Mouse (Mus musculus): Measurements from ENCODE around the gene Senp3. TPM values are rescaled to one million over a fixed set of nuclear protein-coding genes. Genes with fewer than 3 reads are reported as not detected.
A peak's percentile ranks its signal among the peaks of the same experiment; 100 is the strongest.
"Not testable (repeated sequence)": the region's sequence is repeated elsewhere in the genome, so short reads cannot be mapped to it uniquely, and the experiment has no call there.

Gene Senp3
- polyA plus RNA-seq, 1 experiment from 2014 or later, result 97.8 TPM

DNA sequence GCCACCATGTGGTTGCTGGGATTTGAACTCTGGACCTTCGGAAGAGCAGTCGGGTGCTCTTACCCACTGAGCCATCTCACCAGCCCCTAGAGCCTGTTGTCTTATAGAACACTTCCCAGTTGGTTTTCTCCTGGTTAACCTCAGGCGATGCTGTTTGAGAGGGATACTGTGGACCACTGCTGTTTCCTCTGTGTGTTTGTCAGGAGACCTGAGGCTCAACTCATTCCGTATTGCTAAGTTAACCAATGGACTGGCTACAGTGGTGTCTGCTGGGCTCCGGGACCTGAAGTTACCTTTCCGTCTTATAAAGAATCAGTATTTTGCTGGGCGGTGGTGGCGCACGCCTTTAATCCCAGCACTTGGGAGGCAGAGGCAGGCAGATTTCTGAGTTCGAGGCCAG lies 21.0 kb upstream of the Senp3 start:
- not testable (repeated sequence) for H3K9ac ChIP-seq; H3K4me2 ChIP-seq (replicated peaks); H3K9me3 ChIP-seq; H3K4me1 ChIP-seq; H3K36me3 ChIP-seq; ATAC-seq (ENCODE audit: low FRiP score, low read depth); H3K4me3 ChIP-seq; H3K27ac ChIP-seq; H3K27me3 ChIP-seq (replicated peaks)
- WGBS, result 93% methylated on average over 10 of the region's 10 CpGs

DNA sequence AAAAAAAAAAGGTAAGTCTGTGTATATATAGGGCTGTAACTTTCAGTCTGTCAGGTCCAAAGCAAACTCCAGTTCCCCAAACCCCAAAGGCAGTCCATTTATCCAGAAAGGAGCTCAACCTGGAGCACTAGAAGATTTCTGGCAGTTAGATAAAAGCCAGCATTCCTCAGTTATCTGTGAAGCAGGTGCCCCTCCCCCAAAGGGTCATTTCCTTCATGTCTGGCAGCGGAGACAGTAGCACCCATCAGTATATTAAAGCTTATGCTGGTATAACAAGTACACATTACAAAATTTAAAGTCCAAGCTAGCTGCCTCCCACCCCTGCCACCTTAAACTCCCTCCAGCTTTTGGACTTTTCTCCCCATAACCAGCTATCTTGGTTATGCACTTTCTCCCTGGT lies 17.7 kb upstream of the Senp3 start:
- no peak overlapping the region for H3K27ac ChIP-seq
- ATAC-seq (ENCODE audit: low FRiP score, low read depth), result no peak
- WGBS, result 76% methylated on average over 1 of the region's 1 CpGs

GRCm38 (mm10) chr11:69698574-69698973 lies 16.7 kb upstream of the Senp3 start:
- no peak overlapping the region for H3K4me3 ChIP-seq
- no peak for ATAC-seq (ENCODE audit: low FRiP score, low read depth)

More for the DNA sequence above, 17.7 kb upstream of the Senp3 start:
- Histone ChIP-seq H3K9me3 (no peaks in the 10 kb centered on the region), H3K27me3 (replicated peaks) (0 out of 2 replicates have a peak, but pooled peaks cover 2% of the 10 kb centered on the region), H3K36me3 (no peaks in the 10 kb centered on the region), H3K9ac (no peak overlapping the region), H3K4me1 (peaks cover 13% of the 10 kb centered on the region), H3K4me3 (no peak overlapping the region), H3K4me2 (replicated peaks) (no peak overlapping the region)

GRCm38 (mm10) chr11:69697396-69697795 lies 15.5 kb upstream of the Senp3 start:
- H3K4me2 ChIP-seq (replicated peaks), result no peak overlapping the region
- H3K27ac ChIP-seq, result no peak overlapping the region
- no peaks in the 10 kb centered on the region for H3K9me3 ChIP-seq
- H3K4me3 ChIP-seq, result no peak overlapping the region
- no peaks in the 10 kb centered on the region for H3K36me3 ChIP-seq
- H3K4me1 ChIP-seq, result peaks cover 13% of the 10 kb centered on the region
- H3K9ac ChIP-seq, result no peak overlapping the region
- H3K27me3 ChIP-seq (replicated peaks), result 0 out of 2 replicates have a peak, but pooled peaks cover 2% of the 10 kb centered on the region
- no peak for ATAC-seq (ENCODE audit: low FRiP score, low read depth)
- WGBS, result 91% methylated on average over 3 of the region's 3 CpGs

More at GRCm38 (mm10) chr11:69698574-69698973, 16.7 kb upstream of the Senp3 start:
- H3K9ac ChIP-seq, result no peak overlapping the region
- no peak overlapping the region for H3K27ac ChIP-seq
- 0 out of 2 replicates have a peak, but pooled peaks cover 2% of the 10 kb centered on the region for H3K27me3 ChIP-seq (replicated peaks)
- H3K36me3 ChIP-seq, result no peaks in the 10 kb centered on the region
- WGBS, result 70% methylated on average over 5 of the region's 5 CpGs
- no peaks in the 10 kb centered on the region for H3K9me3 ChIP-seq
- peaks cover 13% of the 10 kb centered on the region for H3K4me1 ChIP-seq
- H3K4me2 ChIP-seq (replicated peaks), result no peak overlapping the region

DNA sequence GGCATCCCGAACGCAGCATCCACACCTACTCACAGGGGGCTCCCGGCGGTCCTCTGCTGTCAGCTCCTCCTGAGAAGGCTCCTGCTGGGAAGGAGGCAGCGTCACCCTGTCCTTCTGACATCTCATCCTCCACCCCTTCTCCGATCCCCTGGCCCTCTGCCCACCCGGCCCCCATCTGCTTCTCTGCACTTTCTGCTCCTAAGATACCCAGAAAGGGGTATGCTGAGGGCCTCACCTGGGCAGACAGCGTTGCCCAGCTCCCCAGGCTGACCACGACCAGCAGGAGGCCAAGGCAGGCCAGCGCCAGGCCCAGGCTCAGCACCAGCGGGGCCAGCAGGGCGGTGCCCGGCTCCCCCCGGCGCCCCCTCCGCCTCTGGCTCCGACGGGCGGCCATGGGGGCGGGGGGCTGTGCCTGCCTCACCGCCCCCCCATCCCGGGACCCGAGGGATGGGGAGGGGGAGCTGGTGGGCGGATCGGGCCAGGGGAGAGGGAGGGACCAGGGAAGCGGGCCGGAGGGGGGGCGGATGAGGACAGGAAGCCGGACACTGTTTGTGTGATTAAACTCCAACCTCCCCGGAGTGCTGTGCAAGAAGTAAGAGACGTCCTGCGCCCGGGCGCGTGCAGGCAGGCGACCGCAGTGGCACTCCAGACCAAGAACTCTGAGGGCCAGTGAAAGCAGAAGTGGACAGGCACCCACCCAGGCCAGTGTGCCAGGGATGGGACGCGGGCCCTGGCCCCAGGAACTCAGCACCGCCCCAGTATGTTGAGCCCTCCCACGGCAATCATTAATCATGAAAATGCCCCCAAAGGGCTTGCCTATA lies 13.7 kb upstream of the Senp3 start, which contains the start of the genes Tnfsf12 and Tnfsfm13:
Gene Tnfsf12 (minus strand): TSS at position 489 of the 821 bp plus-strand sequence.
Gene Tnfsfm13 (minus strand): TSS at position 738 of the 821 bp plus-strand sequence.
- H3K4me1 ChIP-seq, result peaks cover 13% of the 10 kb centered on the region
- H3K36me3 ChIP-seq, result no peaks in the 10 kb centered on the region
- ATAC-seq (ENCODE audit: low FRiP score, low read depth), result peak; percentile 29; the same call in 1 of the 2 replicates
- no peaks in the 10 kb centered on the region for H3K9me3 ChIP-seq
- no peak within 1 kb of the TSS for H3K27ac ChIP-seq
- H3K4me3 ChIP-seq, result peak within 1 kb of the TSS; percentile 44
- H3K9ac ChIP-seq, result peak within 1 kb of the TSS; percentile 83
- H3K27me3 ChIP-seq (replicated peaks), result 0 out of 2 replicates have a peak, but pooled peaks cover 2% of the 10 kb centered on the region
- H3K4me2 ChIP-seq (replicated peaks), result peak within 1 kb of the TSS; percentile 92
- WGBS, result 2% methylated on average over 36 of the region's 41 CpGs

GRCm38 (mm10) chr11:69695046-69695360 lies 13.1 kb upstream of the Senp3 start:
- no peaks in the 10 kb centered on the region for H3K9me3 ChIP-seq
- H3K9ac ChIP-seq, result peak overlapping the region; percentile 83; the same call in 1 of the 2 replicates
- H3K4me1 ChIP-seq, result peaks cover 13% of the 10 kb centered on the region
- peak overlapping the region; percentile 92 for H3K4me2 ChIP-seq (replicated peaks)
- no peak overlapping the region for H3K27ac ChIP-seq
- H3K36me3 ChIP-seq, result no peaks in the 10 kb centered on the region
- 0 out of 2 replicates have a peak, but pooled peaks cover 2% of the 10 kb centered on the region for H3K27me3 ChIP-seq (replicated peaks)
- WGBS, result 35% methylated on average over 6 of the region's 6 CpGs
- ATAC-seq (ENCODE audit: low FRiP score, low read depth), result no peak
- H3K4me3 ChIP-seq, result peak overlapping the region; percentile 44

GRCm38 (mm10) chr11:69693421-69693965 lies 11.6 kb upstream of the Senp3 start:
- peaks cover 13% of the 10 kb centered on the region for H3K4me1 ChIP-seq
- no peak overlapping the region for H3K27ac ChIP-seq
- H3K27me3 ChIP-seq (replicated peaks), result 0 out of 2 replicates have a peak, but pooled peaks cover 2% of the 10 kb centered on the region
- 75% methylated on average over 11 of the region's 11 CpGs for WGBS
- H3K9me3 ChIP-seq, result no peaks in the 10 kb centered on the region
- no peak overlapping the region for H3K9ac ChIP-seq
- no peak for ATAC-seq (ENCODE audit: low FRiP score, low read depth)
- no peak overlapping the region for H3K4me3 ChIP-seq
- H3K36me3 ChIP-seq, result no peaks in the 10 kb centered on the region
- no peak overlapping the region for H3K4me2 ChIP-seq (replicated peaks)

DNA sequence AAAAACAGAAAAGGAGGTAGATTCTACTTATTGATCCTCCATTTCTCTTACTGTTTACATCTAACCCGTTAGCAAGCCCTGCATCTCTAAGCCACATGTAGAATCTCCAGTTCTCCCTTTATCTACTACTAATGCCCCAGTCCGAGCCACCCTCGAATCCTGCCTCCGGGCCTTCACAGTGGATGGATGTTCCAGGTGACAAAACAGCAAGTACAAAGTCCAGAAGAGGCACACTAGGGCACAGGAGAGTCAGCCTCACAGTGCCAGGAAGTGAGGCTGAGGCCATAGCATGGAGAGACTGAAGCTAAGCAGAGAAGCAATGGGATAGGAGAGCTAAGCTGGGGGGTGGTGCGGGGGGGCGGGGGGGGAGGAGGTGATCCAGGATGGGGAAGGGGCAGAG lies 11.0 kb upstream of the Senp3 start:
- Histone ChIP-seq H3K27ac (no peak overlapping the region), H3K4me2 (replicated peaks) (no peak overlapping the region), H3K9ac (no peak overlapping the region), H3K4me3 (no peak overlapping the region), H3K4me1 (peaks cover 13% of the 10 kb centered on the region), H3K9me3 (no peaks in the 10 kb centered on the region), H3K27me3 (replicated peaks) (0 out of 2 replicates have a peak, but pooled peaks cover 2% of the 10 kb centered on the region), H3K36me3 (no peaks in the 10 kb centered on the region)
- ATAC-seq (ENCODE audit: low FRiP score, low read depth), result no peak
- 94% methylated on average over 6 of the region's 6 CpGs for WGBS

GRCm38 (mm10) chr11:69692196-69692811 lies 10.4 kb upstream of the Senp3 start:
- Histone ChIP-seq H3K27me3 (replicated peaks) (0 out of 2 replicates have a peak, but pooled peaks cover 2% of the 10 kb centered on the region), H3K36me3 (no peaks in the 10 kb centered on the region), H3K9me3 (no peaks in the 10 kb centered on the region), H3K4me1 (peaks cover 13% of the 10 kb centered on the region), H3K4me2 (replicated peaks) (no peak overlapping the region), H3K9ac (no peak overlapping the region), H3K27ac (no peak overlapping the region), H3K4me3 (no peak overlapping the region)
- no peak for ATAC-seq (ENCODE audit: low FRiP score, low read depth)
- WGBS, result 80% methylated on average over 9 of the region's 9 CpGs

GRCm38 (mm10) chr11:69689891-69690290 lies 8.0 kb upstream of the Senp3 start:
- Histone ChIP-seq H3K4me2 (replicated peaks) (no peak overlapping the region), H3K4me3 (no peak overlapping the region), H3K4me1 (0 out of 2 replicates have a peak, but pooled peaks cover 1% of the 10 kb centered on the region), H3K9ac (no peak overlapping the region), H3K27ac (no peak overlapping the region), H3K36me3 (no peaks in the 10 kb centered on the region), H3K27me3 (replicated peaks) (0 out of 2 replicates have a peak, but pooled peaks cover 2% of the 10 kb centered on the region), H3K9me3 (no peaks in the 10 kb centered on the region)
- WGBS, result 87% methylated on average over 1 of the region's 1 CpGs
- no peak for ATAC-seq (ENCODE audit: low FRiP score, low read depth)

GRCm38 (mm10) chr11:69687061-69687460 lies 5.2 kb upstream of the Senp3 start:
- Histone ChIP-seq H3K4me3 (no peak overlapping the region), H3K4me2 (replicated peaks) (no peak overlapping the region), H3K27ac (no peak overlapping the region), H3K27me3 (replicated peaks) (no peaks in the 10 kb centered on the region), H3K9ac (no peak overlapping the region), H3K9me3 (no peaks in the 10 kb centered on the region), H3K4me1 (peaks cover 5% of the 10 kb centered on the region), H3K36me3 (no peaks in the 10 kb centered on the region)
- WGBS, result 65% methylated on average over 5 of the region's 5 CpGs
- ATAC-seq (ENCODE audit: low FRiP score, low read depth), result no peak

- WGBS, result 28% methylated on average over 4 of the region's 4 CpGs
- Histone ChIP-seq H3K9me3 (no peaks in the 10 kb centered on the region), H3K4me3 (no peak overlapping the region), H3K27me3 (replicated peaks) (no peaks in the 10 kb centered on the region), H3K4me1 (peaks cover 5% of the 10 kb centered on the region), H3K27ac (no peak overlapping the region), H3K36me3 (no peaks in the 10 kb centered on the region), H3K4me2 (replicated peaks) (no peak overlapping the region), H3K9ac (no peak overlapping the region)
- no peak for ATAC-seq (ENCODE audit: low FRiP score, low read depth)
Observed at GRCm38 (mm10) chr11:69686377-69686776, 4.5 kb upstream of the Senp3 start.

All from neural tube, embryonic 12.5 days (tissue).